Comparison of ENCODE assay signal across 21 mouse cellular contexts in genomic region chr2:154581421-154581820, GRCm38 (mm10). TPM values are rescaled to one million over a fixed set of nuclear protein-coding genes. Genes with fewer than 3 reads are reported as not detected.
DNase-seq lines count a peak whose midpoint lies in the region; ATAC-seq and TF ChIP-seq lines count a peak whose summit lies in the region.
"Had no signal": no experiment of that assay in that cellular context is flagged by ENCODE, and none has a peak within 500 bp of the region (broad histone marks: within the 10 kb centered on the region; RNA-seq: fewer than 3 reads in every experiment).

No protein-coding gene starts in this region.

- no peak for TF ChIP-seq POLR2A in cerebellum, adult 2 months (IDR thresholded peaks at IDR 0.05; ENCODE audit: borderline replicate concordance, insufficient read depth, low read length)

- no peaks in the 10 kb centered on the region for H3K27me3 ChIP-seq in cerebellum, adult 2 months (ENCODE audit: control insufficient read depth, insufficient read depth, low read length)
- H3K27me3 ChIP-seq in kidney, postnatal 0 days (ENCODE audit: insufficient read depth, low read length), result no peaks in the 10 kb centered on the region
- H3K27me3 ChIP-seq in kidney, embryonic 14.5 days (ENCODE audit: control insufficient read depth, insufficient read depth, low read length), result no peaks in the 10 kb centered on the region
- no peaks in the 10 kb centered on the region for H3K27me3 ChIP-seq in lung, postnatal 0 days (replicated peaks; ENCODE audit: insufficient read depth, low read length)
- H3K27me3 ChIP-seq: heart, embryonic 15.5 days; liver, embryonic 13.5 days had no signal

- TF ChIP-seq EP300 in lung, postnatal 0 days (IDR thresholded peaks at IDR 0.05), result no peak

- no peak for ATAC-seq in kidney, postnatal 0 days (replicated peaks; ENCODE audit: low FRiP score, low read depth)
- ATAC-seq in kidney, embryonic 14.5 days (ENCODE audit: low FRiP score, low TSS enrichment), result no peak
- no peak for ATAC-seq in lung, postnatal 0 days
- ATAC-seq: forebrain, embryonic 16.5 days had no signal

- H3K4me1 ChIP-seq in cerebellum, adult 2 months (ENCODE audit: control insufficient read depth, insufficient read depth, low read length), result peaks cover 24% of the 10 kb centered on the region
- no peaks in the 10 kb centered on the region; the same call in 1 of the 2 replicates for H3K4me1 ChIP-seq in kidney, postnatal 0 days (replicated peaks; ENCODE audit: insufficient read depth, low read length)
- no peaks in the 10 kb centered on the region for H3K4me1 ChIP-seq in kidney, embryonic 14.5 days (ENCODE audit: control insufficient read depth, insufficient read depth, low read length)
- no peaks in the 10 kb centered on the region for H3K4me1 ChIP-seq in lung, postnatal 0 days (ENCODE audit: insufficient read depth, low read depth, low read length)

- H3K9me3 ChIP-seq in kidney, postnatal 0 days (replicated peaks; ENCODE audit: low read length), result no peaks in the 10 kb centered on the region
- H3K9me3 ChIP-seq in kidney, embryonic 14.5 days (ENCODE audit: control insufficient read depth, low read length), result no peaks in the 10 kb centered on the region
- no peaks in the 10 kb centered on the region for H3K9me3 ChIP-seq in lung, postnatal 0 days (ENCODE audit: low read length)
- H3K9me3 ChIP-seq: heart, embryonic 15.5 days; liver, embryonic 13.5 days had no signal

- WGBS in cerebellum, adult 2 months, result 100% methylated on average over 1 of the region's 1 CpGs
- 96% methylated on average over 1 of the region's 1 CpGs for WGBS in kidney, postnatal 0 days
- 100% methylated on average over 1 of the region's 1 CpGs for WGBS in kidney, embryonic 14.5 days
- 78% methylated on average over 1 of the region's 1 CpGs for WGBS in lung, postnatal 0 days

- TF ChIP-seq CTCF in cerebellum, adult 2 months (IDR thresholded peaks at IDR 0.05; ENCODE audit: borderline replicate concordance, insufficient read depth, low read depth, low read length), result 0 out of 2 replicates have a peak, but pooled peaks have one; percentile 8
- TF ChIP-seq CTCF in kidney, postnatal 0 days (IDR thresholded peaks at IDR 0.05; ENCODE audit: low read depth), result peak; percentile 24; the same call in 1 of the 2 replicates
- TF ChIP-seq CTCF in lung, postnatal 0 days (IDR thresholded peaks at IDR 0.05), result peak; percentile 27; the same call in 1 of the 2 replicates

- no peak overlapping the region for H3K9ac ChIP-seq in kidney, postnatal 0 days (ENCODE audit: low read depth, low read length)
- H3K9ac ChIP-seq in kidney, embryonic 14.5 days (ENCODE audit: low read depth, low read length), result no peak overlapping the region
- no peak overlapping the region for H3K9ac ChIP-seq in lung, postnatal 0 days (replicated peaks; ENCODE audit: low read depth)
- H3K9ac ChIP-seq: heart, embryonic 15.5 days; liver, embryonic 13.5 days had no signal

- no peak overlapping the region for H3K4me3 ChIP-seq in cerebellum, adult 2 months (replicated peaks; ENCODE audit: insufficient read depth, low read depth, low read length)
- H3K4me3 ChIP-seq in kidney, postnatal 0 days (replicated peaks; ENCODE audit: low read depth, low read length), result no peak overlapping the region
- H3K4me3 ChIP-seq in kidney, embryonic 14.5 days (ENCODE audit: low read length), result no peak overlapping the region
- H3K4me3 ChIP-seq in lung, postnatal 0 days (ENCODE audit: low read depth, low read length), result no peak overlapping the region
- H3K4me3 ChIP-seq: erythroblast, embryonic 14.5 days; heart, embryonic 15.5 days; liver, embryonic 13.5 days had no signal

- no peak overlapping the region for H3K27ac ChIP-seq in cerebellum, adult 2 months (ENCODE audit: insufficient read depth, low read length)
- no peak overlapping the region for H3K27ac ChIP-seq in kidney, postnatal 0 days
- no peak overlapping the region for H3K27ac ChIP-seq in kidney, embryonic 14.5 days (ENCODE audit: low read depth, low read length)
- H3K27ac ChIP-seq in lung, postnatal 0 days (ENCODE audit: low read length), result no peak overlapping the region
- H3K27ac ChIP-seq: heart, embryonic 15.5 days; liver, embryonic 13.5 days; macrophage had no signal

- no peak for DNase-seq in cerebellum, adult 2 months
- no peak for DNase-seq in cerebellum, adult 18-20 months
- no peak for DNase-seq in kidney, postnatal 0 days (ENCODE audit: low spot score)
- DNase-seq in lung, postnatal 0 days (ENCODE audit: low spot score), result no peak
- DNase-seq in lung, postnatal 36 days, result no peak
- peak; percentile 32 for DNase-seq in induced T-regulatory cell, adult 2 months (ENCODE audit: low read depth)
- no peak for DNase-seq in embryo, embryonic 10 days (ENCODE audit: low spot score)
- DNase-seq: adrenal gland, adult 2 months; cerebellum, adult 11-12 months; kidney, adult 11 months; kidney, postnatal 36 days; liver, embryonic 13.5 days; right cerebral cortex, postnatal 4 days; thymus, postnatal 4 days had no signal

- H3K4me2 ChIP-seq in kidney, postnatal 0 days (ENCODE audit: low read length), result no peak overlapping the region
- no peak overlapping the region for H3K4me2 ChIP-seq in kidney, embryonic 14.5 days (replicated peaks; ENCODE audit: low read depth, low read length)
- no peak overlapping the region for H3K4me2 ChIP-seq in lung, postnatal 0 days (replicated peaks; ENCODE audit: low read depth, low read length)
- H3K4me2 ChIP-seq: heart, embryonic 15.5 days; liver, embryonic 13.5 days; midbrain, embryonic 11.5 days had no signal

- no peaks in the 10 kb centered on the region for H3K36me3 ChIP-seq in kidney, postnatal 0 days (ENCODE audit: insufficient read depth, low read length)
- no peaks in the 10 kb centered on the region for H3K36me3 ChIP-seq in kidney, embryonic 14.5 days (ENCODE audit: control insufficient read depth, insufficient read depth, low read length)
- H3K36me3 ChIP-seq in lung, postnatal 0 days (ENCODE audit: insufficient read depth, low read length), result no peaks in the 10 kb centered on the region
- H3K36me3 ChIP-seq: heart, embryonic 15.5 days had no signal

RNA-seq across cellular contexts. Expression of gene E2f1, which starts 11.7 kb away (rescaled TPM):
- 4.1 and 5.0 TPM in 2 replicates for polyA plus RNA-seq in cerebellum, adult 2 months (2012; rRNA removed)
- 9.5 and 9.6 TPM in 2 replicates for polyA plus RNA-seq in kidney, postnatal 0 days (2015; fragmentation: Nextera tagmentation; extraction: Ambion mirVana)
- polyA plus RNA-seq in kidney, embryonic 14.5 days (2014; fragmentation: Nextera tagmentation; extraction: Ambion mirVana), result 10.0 and 11.3 TPM in 2 replicates
- 5.4 and 7.5 TPM in 2 replicates for polyA plus RNA-seq in lung, postnatal 0 days (2015; fragmentation: Nextera tagmentation; extraction: Ambion mirVana)

RNA-seq across cellular contexts. Expression of gene Pxmp4, which starts 22.1 kb away (rescaled TPM):
- 14.8 and 14.9 TPM in 2 replicates for polyA plus RNA-seq in cerebellum, adult 2 months (2012; rRNA removed)
- 37.3 and 37.9 TPM in 2 replicates for polyA plus RNA-seq in kidney, postnatal 0 days (2015; fragmentation: Nextera tagmentation; extraction: Ambion mirVana)
- 20.4 and 25.9 TPM in 2 replicates for polyA plus RNA-seq in kidney, embryonic 14.5 days (2014; fragmentation: Nextera tagmentation; extraction: Ambion mirVana)
- 29.0 and 33.5 TPM in 2 replicates for polyA plus RNA-seq in lung, postnatal 0 days (2015; fragmentation: Nextera tagmentation; extraction: Ambion mirVana)

RNA-seq across cellular contexts. Expression of gene Necab3, which starts 22.7 kb away (rescaled TPM):
- polyA plus RNA-seq in cerebellum, adult 2 months (2012; rRNA removed), result 64.1 and 77.2 TPM in 2 replicates
- polyA plus RNA-seq in kidney, postnatal 0 days (2015; fragmentation: Nextera tagmentation; extraction: Ambion mirVana), result 0.58 and 0.97 TPM in 2 replicates
- 2.4 and 2.5 TPM in 2 replicates for polyA plus RNA-seq in kidney, embryonic 14.5 days (2014; fragmentation: Nextera tagmentation; extraction: Ambion mirVana)
- polyA plus RNA-seq in lung, postnatal 0 days (2015; fragmentation: Nextera tagmentation; extraction: Ambion mirVana), result 0.81 and 1.4 TPM in 2 replicates

RNA-seq across cellular contexts. Expression of gene Actl10, which starts 29.8 kb away (rescaled TPM):
- 0.07 and 0.10 TPM in 2 replicates for polyA plus RNA-seq in cerebellum, adult 2 months (2012; rRNA removed)
- polyA plus RNA-seq in kidney, postnatal 0 days (2015; fragmentation: Nextera tagmentation; extraction: Ambion mirVana), result 0.09 TPM in 1 of 2 replicates, not detected in the other
- not detected in 2 replicates for polyA plus RNA-seq in kidney, embryonic 14.5 days (2014; fragmentation: Nextera tagmentation; extraction: Ambion mirVana)
- not detected in 2 replicates for polyA plus RNA-seq in lung, postnatal 0 days (2015; fragmentation: Nextera tagmentation; extraction: Ambion mirVana)
- polyA plus RNA-seq: adrenal gland, adult 2 months; embryonic facial prominence, embryonic 11.5 days; liver, embryonic 13.5 days; macrophage; midbrain, embryonic 11.5 days had no signal

RNA-seq across cellular contexts. Expression of gene Zfp341, which starts 31.7 kb away (rescaled TPM):
- polyA plus RNA-seq in cerebellum, adult 2 months (2012; rRNA removed), result 11.5 and 13.3 TPM in 2 replicates
- 0.80 and 0.82 TPM in 2 replicates for polyA plus RNA-seq in kidney, postnatal 0 days (2015; fragmentation: Nextera tagmentation; extraction: Ambion mirVana)
- polyA plus RNA-seq in kidney, embryonic 14.5 days (2014; fragmentation: Nextera tagmentation; extraction: Ambion mirVana), result 1.1 and 1.3 TPM in 2 replicates
- 0.76 and 1.0 TPM in 2 replicates for polyA plus RNA-seq in lung, postnatal 0 days (2015; fragmentation: Nextera tagmentation; extraction: Ambion mirVana)

Comparison
In these comparisons a context has a peak if more than half of its experiments do, and no peak if none do; other contexts are left out.
1. RNA of gene Necab3, which starts 22.7 kb away (polyA plus RNA-seq): 64.1 to 77.2 TPM in cerebellum, adult 2 months; 2.4 to 2.5 TPM in kidney, embryonic 14.5 days, 0.81 to 1.4 TPM in lung, postnatal 0 days and 0.58 to 0.97 TPM in kidney, postnatal 0 days; every median in the first group is over 10 times any median in the second.
2. Peak in every context shown above with its lines, with median percentiles within 50 percentile points of each other: CTCF ChIP-seq.